Mouse (Mus musculus): Measurements from ENCODE around the gene Hba-x. TPM values are rescaled to one million over a fixed set of nuclear protein-coding genes. Genes with fewer than 3 reads are reported as not detected.
"Not testable (repeated sequence)": the region's sequence is repeated elsewhere in the genome, so short reads cannot be mapped to it uniquely, and the experiment has no call there.

Gene Hba-x
- total RNA-seq, 1 experiment from 2014 or later, result not detected

DNA sequence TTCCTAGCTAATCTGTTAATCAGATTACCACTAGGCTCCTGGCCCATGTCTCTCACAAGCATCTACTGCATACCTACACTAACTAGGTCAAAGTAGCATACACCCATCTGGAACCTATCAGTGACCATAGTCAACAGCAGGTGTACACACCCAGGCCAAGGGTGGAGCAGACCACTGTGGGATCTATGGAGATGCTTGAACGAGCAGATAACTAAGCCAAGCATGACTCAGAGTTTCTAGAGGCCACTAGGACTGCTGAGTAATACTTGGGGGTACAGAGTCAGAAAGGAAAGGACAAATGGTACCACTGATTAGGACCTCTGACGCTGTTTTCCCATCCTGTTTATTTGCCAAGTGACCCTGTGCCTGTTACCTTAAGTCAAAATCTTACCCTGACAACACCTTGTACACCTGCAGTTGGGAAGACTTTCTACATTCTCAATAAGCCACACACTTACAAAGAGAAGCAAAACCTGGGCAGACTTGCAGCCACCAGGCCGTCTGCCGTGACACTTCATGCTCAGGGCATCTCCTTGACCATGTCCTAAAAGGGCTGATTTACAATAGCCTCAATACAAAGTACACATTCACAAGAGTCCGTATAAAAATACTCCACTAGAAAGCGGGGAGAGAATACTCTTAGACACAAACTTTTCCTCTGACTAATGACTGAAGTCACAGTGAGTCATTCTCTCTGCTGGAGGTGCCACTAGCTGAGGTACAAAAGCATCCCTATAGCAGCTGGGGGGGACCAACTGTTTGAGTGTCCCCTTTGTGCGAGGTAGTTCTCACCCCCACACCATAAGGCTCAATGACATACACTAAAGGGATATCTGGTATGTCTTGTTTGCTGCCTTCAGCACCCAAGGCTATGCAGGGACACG lies 25.1 kb upstream of the Hba-x start:
- no peak for DNase-seq

DNA sequence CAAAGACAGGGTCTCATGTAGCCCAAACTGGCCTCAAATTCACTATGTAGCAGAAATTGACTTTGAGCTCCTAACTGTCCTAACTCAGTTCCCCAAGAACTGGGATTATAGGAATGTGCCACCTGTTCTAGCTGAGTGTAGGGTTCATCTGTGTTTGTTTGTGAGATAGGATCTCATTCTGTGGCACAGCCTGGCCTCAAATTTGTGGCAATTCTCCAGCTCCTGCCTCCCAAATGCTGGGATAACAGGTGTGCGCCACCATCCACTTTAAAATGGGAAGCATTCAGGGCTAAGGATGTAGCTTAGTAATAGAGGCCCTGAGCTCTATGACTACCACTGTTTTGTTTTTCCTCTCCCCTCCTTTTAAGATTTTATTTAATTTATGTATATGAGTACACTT lies 23.1 kb upstream of the Hba-x start:
- no peak for DNase-seq

DNA sequence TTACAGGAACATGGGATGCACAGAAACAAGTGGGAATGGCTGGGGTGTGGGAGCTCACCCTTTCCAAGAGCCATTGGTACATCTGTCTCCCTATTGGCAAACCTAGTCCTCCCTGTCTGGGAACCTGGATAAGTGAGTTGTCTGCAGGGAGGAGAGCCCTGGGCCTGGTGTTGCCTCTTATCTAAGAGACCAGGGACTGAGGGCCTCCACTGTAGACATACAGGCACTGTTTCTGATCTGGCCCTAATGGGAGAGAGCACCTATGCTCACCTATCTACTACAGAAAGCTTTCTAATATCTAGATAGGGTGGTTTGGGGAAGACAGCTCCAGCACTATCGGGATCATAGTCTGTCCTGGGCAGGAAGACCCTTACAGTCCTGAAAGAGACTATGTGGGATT lies 20.1 kb upstream of the Hba-x start:
- DNase-seq, result no peak

DNA sequence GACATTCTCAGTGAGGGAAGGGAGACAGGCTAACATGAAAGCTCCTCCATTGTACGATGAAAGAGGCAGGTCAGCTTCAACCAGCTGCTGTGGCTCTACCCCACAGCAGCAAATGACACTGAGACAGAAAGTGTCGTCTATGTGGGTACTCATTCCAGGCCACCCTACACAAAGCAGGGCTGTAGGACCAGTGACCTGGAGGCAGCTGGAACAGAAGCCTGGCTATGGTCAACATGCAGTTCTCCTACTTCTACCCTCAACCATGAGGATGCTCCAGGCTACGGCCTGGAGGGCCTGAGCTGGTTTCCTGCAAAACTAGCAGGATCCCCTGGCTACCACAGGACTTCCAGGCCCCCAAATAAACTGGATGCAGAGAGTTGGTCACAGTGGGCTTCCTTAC lies 19.6 kb upstream of the Hba-x start:
- no peak for DNase-seq

DNA sequence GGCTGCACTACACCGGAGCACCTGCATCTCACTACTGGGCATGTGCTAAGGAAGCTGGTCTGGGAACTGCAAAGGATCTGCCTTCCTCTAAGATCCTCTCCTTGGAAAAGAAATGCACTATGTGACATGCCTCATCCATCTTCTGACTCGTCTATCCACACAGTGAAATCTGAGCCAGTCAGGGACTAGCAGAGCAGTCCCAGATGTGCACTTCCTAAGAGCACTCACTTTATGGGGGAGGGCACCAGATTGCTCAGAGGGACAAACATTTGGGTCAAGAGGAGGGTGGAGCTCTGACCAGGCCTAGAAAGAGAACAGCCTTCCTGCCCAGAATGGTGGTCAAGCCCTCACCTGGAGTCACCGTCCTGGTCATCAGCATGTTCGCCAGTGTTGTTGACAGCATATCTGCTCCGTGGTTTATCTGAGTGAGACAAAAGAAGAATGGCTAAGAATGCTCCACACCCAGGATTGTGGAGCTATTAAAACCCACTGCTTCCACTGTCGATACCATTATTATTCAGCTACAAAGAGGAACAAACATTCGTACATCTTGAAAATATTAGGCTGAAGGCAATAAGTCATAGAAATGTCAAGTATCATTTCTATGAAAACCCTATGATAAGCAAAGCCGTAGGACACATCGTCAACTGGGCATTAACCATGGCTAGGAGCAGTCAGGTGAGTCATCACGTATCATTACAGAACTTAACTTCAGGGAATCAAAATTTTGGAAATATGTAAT lies 13.4 kb upstream of the Hba-x start:
- DNase-seq, result peak; percentile 24

DNA sequence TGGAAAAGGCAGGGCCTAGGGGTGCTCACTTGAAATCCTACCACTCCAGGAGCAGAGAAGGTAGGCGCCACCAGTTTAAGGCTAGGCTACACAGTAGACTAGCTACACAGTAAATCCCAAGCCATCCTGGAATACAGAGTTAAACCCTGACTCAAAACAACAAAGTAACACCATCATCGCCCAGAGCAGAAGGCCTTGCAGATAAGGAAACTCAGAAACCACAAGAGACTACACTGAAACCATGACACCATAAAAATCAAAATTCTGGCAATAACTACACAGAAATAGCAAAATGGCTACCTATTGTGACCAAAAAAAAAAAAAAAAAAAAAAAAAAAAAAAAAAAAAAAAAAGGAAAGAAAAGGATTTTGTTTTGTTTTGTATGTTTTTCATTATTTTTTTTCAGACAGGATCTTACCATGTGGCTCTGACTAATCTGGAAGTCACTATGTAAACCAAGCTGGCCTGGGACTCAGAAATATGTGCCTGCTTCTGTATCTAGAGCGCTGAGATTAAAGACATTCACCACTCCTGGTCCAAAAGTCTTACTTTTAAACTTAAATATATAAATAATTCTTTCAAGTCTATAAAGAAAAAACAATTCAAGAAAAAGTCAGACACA lies 11.0 kb upstream of the Hba-x start:
- no peak for DNase-seq

DNA sequence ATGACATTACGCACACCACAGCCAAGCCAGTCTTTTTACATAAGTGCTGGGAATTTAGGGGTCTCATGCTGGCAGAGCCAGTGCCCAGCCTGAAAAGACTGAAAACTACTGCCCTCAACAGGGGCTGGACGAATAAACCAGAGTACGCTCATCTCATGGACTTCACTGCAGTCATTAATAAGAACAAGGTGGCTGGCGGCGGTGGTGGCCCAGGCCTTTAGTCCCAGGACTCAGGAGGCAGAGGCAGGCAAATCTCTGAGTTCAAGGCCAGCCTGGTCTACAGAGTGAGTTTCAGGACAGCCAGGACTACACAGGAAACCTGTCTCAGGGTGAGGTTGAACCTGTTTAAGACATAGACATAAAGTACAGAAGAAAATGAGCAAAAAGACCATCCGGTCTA lies 10.0 kb upstream of the Hba-x start:
- no peak for DNase-seq

DNA sequence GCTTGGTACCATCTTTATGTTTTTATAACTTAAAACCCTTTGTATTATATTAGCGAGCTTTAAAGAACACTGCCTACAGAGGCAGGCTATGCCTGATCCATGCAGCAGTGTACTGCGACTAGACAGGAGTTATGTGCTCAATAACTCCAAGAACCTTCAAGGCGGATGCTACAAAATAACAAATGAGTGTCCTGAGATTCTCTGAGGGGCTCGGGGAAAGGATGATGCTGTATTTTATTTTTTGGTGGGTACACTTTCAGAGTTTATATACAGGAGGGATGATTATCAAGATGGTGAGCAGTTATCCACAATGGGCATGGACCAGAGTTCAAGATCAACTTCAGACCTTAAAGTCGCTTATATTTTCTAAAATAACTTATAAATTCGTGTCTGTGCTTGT lies 9.4 kb upstream of the Hba-x start:
- DNase-seq, result no peak

DNA sequence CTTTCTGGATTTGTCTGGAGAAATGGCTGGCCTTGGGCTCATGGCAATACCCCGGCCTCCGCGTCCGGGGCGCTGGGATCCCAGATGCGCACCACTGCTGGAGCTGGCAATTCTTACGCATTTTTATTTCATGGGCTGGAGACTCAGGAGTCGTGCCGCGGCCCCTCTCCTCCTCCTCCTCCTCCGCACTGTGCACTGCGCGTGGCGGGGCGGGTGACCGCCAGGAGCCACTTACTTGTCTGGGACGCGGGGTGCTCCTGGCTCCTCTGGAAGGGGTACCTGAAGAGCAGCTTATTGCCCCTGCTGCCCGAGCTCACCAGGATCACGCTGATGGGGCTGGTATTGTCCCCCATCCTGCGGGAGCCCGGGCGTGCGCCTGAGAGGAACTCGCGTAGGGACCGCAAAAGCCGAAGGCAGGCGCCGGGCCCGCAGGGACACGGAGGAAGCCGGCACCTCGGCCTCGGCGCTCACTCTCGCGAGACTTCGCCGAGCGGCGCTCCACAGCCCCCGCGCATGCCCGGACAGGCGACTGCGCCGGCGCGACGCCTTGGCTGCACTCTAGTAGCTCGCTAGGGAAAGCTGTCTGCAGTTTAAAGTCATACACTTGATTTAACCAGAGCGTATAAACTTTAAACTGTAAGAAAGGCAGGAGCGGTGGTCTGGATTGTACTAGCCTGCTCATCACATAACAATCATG lies 8.9 kb upstream of the Hba-x start, which contains the start of gene Nprl3:
Gene Nprl3 (minus strand): TSS at position 520 of the 697 bp plus-strand sequence.
- peak; percentile 98 for DNase-seq

DNA sequence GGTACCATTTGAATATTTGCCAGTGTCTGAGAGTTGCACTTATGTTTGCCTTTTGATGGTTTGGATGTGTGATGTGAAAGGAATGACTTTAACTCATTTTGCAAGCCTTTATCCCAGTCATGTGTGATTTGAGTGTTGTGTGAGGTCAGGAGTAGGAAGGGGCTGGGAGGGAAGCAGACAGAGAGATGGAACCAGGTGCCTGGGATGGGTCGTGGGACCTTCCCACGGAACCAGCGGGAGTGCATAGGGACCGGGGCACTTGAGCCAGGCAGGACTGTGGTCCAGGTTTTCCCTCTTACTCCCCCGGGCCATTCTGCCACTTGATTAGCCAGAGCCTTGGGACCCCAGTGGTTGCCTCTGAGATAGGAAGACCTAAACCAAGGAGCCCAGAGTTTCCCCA lies 8.2 kb upstream of the Hba-x start:
- no peak for DNase-seq

DNA sequence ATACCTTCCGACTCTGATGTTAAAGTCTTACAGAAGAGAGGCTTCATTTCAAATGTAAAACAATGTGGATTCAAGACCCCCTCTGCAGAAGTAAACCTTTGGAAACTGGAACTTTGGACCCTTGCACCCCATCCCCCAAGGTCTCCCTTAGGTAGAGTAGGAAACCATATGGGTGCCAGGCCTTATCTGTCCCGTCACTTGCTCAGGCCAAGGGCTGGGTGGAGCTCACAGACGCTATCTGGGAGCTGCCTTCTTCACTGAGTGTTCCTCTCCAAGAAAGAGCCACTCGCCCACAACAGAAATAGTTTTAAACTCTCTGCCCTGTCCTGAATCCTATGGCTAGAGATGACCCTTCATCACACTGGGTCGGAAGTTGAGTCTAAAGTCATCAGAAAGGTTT lies 7.2 kb upstream of the Hba-x start:
- DNase-seq, result no peak

DNA sequence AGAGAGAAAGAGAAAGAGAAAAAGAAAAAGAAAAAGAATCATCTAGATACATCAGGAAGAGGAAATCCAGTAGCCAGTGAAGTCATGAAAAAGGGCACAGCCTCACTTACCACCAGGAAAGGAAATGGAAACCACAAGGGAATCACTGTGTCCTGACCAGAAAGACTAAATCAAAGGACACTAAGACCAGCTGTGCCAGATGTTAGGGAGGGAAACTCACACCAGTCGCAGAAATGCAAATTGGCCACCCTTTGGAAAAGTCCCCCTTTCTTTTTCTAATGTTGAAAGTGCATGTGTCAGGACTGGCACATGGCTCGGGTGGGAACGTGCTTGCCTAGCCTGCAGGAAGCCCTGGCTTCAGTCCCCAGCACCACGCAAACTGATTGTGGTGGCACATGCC lies 5.0 kb upstream of the Hba-x start:
- no peak for DNase-seq

DNA sequence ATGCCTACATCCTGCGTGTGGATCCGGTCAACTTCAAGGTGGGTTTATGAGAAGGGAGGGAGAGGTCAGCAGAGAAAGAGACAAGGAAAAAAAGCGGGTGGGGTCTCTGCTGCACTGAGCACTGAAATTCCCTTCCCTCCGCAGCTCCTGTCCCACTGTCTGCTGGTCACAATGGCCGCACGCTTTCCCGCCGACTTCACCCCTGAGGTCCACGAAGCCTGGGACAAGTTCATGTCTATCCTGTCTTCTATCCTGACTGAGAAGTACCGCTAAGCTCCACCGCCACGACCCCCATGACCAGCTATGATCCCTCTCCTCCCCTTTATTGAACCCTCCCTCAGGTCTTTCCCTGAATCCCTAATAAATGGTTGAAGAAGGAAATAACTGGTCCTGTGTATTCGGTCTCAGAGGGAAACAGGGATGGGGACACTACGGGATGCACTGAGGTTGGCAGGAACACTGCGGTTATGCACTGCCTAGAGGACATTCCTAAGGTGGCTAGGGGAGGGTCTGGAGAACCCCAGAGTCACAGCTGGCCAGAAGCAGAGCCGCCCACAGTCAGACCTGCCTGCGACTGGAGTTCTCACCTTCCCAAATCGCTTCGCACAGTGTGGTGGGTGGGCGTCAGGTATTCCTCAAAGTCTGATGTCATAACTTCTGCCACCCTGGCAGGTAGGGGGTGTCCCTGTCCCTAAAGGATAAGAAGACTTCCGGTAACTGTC lies 1.7 kb downstream of the Hba-x start:
- no peak for DNase-seq

DNA sequence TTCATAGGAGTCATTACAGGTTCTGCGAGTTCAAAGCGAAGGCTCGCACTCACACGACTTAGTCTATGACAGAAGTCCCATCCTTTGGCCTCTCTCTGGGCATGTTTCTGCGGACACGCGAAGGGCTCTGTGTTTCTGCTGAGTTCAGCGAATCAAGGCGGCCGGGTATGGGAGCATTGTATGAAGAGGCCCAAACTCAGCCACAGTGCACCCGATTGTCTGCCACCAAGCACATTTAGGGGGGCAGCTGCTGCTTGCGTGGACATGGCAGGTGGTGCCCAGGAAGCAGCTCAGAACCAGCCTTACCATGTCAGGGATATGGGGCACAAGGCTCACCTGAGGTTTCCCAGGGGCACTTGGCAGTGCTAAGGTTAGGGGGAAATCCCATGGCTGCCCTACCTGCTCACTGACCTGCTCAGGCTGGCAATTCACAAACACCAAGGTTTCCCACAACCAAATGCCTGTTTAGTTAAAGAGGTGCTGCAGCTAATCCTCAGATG lies 2.3 kb downstream of the Hba-x start:
- DNase-seq, result no peak

DNA sequence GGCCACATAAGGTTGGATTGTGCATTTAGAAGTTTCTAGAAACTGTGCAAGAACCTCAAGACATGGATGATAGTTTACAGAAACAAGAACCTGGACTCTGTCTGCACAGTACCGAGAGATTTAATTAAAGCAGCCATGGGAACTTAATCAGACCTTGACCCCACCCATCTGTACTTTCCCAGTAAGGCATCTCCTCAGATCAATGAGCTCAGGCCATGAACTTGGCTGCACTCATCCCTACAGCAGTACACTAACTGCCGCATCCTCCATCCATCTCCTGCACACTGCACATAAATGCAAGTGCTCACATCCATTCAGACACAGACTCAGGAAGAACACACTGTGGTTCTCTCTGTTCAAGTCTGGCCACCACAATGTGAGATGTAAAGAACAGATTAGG lies 4.4 kb downstream of the Hba-x start:
- DNase-seq, result no peak

DNA sequence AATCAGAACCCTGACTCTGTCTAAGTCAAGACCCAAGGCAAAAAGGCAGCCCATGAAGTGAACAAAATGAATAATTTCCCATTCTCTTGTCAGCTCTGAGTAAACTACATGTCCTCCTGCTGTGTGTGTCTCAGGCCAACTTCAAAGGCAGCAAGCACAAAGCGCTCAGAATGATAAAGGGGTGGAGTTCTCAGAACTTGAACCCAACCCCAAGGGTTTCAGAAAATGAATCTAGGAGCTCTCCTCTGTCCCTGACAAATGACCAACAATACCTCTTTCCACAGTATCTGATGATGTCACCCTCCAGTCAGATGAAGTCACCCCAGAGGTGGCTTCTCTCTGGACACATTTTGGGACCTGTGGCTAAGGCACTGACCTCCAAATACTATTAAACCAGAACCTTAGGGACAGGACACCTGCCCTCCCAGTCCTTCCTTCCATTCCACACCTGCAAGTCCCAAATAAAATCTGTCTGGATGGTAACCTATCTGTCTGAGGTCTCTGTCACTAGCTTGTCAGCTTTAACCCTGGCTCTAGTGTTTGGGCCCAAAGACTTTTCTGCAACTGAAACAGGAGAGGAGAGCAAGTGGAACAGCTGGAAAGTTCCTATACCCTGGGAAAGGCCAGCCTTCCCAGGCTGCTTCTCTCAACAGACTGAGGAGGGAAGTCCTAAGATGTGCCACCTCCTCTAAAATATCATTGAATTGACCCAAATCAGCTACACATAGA lies 5.4 kb downstream of the Hba-x start:
- no peak for DNase-seq

DNA sequence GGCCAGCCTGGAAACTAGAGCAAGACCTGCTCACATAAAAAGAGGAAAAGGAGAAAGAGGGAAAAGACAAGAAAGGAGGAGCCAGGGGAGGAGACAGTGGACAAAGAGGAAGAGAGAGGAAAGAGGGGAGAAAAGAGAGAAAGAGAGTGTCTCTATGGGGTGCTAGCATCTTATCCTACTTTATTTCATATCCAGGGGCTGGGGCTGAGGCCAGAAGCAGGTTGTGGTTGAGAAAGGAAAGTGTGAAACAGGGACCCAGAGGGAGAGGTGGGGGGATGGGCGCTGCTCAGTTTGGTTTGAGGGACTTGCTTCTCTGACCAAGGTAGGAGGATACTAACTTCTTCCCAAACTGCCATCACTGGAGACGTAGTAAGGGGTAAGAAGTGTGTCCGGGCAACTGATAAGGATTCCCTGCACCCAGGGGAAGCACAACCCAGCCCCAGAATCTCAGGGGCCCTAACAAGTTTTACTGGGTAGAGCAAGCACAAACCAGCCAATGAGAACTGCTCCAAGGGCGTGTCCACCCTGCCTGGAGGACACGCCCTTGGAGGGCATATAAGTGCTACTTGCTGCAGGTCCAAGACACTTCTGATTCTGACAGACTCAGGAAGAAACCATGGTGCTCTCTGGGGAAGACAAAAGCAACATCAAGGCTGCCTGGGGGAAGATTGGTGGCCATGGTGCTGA lies 7.0 kb downstream of the Hba-x start, which contains the start of gene Hba-a1:
Gene Hba-a1 (plus strand): TSS at position 421 of the 687 bp plus-strand sequence.
- not testable (repeated sequence) for DNase-seq

DNA sequence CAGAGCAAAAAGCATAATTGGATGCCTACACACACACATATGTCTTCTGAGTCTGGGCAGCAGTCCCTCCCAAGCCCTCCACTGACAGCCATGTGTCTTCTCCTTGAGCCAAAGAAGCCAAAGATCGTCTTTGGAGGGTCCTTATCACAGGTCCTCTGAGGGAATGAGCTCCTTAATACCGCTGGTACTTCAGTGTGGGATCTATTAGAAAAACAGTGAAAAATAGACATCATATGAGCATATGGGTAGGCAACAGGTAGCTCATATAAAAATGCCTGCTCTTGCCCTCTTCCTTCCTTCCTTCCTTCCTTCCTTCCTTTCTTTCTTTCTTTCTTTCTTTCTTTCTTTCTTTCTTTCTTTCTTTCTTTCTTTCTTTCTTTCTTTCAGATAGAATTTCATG lies 8.4 kb downstream of the Hba-x start:
- not testable (repeated sequence) for DNase-seq

DNA sequence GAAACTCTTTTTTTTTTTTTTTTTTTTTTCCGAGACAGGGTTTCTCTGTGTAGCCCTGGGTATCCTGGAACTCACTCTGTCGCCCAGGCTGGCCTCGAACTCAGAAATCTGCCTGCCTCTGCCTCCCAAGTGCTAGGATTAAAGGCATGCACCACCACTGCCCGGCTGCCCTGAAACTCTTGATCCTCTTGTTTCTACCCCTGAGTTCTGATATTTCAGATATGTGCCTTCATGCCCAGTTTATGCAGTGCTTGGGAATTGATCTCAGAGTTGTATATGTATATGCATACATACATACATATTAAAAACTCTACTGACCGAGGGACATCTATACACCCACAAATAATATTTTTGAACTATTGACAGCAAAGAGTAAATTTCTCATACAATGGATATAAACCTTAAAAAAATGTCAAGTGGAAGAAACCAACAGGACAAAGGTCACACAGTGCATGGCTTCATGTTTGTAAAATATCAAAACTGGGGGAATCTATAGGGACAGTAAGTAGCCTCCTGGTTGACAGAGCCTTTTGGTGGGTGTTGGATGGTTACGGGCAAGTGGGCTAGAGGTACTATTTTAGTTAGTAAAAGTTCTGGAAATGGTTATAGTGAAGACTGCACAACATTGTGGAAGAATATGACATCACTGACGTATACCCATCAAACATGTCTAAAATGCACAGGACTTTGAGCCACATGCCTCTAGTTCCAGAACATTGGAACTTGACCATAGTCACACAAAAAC lies 9.0 kb downstream of the Hba-x start:
- DNase-seq, result no peak
